In the genomic region with DNA sequence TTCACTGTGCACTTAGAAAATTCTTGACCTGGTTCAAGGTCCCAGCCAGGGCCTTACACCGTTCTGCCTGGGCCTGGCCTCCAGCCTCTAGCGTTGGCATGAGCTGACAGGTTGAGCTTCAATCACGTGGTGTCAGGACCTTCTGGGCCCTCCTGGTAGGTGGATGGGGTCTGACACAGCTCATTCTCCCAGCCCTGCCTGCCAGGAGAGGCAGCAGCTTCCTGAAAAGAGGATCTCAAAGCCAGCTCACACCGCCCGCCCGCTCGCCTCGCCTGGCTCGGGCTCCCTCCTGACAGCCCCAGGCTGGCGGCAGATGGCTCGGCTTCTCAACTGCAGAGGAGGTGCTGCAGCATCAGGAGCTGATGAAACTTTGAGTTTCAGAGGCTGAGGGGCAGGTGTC, we compare ENCODE assay signal across 8 mouse cellular contexts.
DNase-seq lines count a peak whose midpoint lies in the region.

No protein-coding gene starts in this region.

- no peak overlapping the region for H3K4me3 ChIP-seq in hindbrain, embryonic 10.5 days

- peaks cover 33% of the 10 kb centered on the region for H3K4me1 ChIP-seq in hindbrain, embryonic 10.5 days (replicated peaks)

- no peaks in the 10 kb centered on the region for H3K36me3 ChIP-seq in hindbrain, embryonic 10.5 days

- H3K27me3 ChIP-seq in hindbrain, embryonic 10.5 days (ENCODE audit: insufficient read depth, poor library complexity, severe bottlenecking) = peaks cover 44% of the 10 kb centered on the region

- intact Hi-C loops in left cerebral cortex, postnatal 4 days (cut with DNase I) = no loop called here

- WGBS in hindbrain, embryonic 10.5 days = 25% methylated on average over 11 of the region's 11 CpGs

- DNase-seq in adrenal gland, adult 2 months = peak; percentile 39
- no peak for DNase-seq in adrenal gland, adult 8-10 months
- peak; percentile 69 to 73 for DNase-seq in cerebellum, postnatal 14 days
- DNase-seq in hindbrain, embryonic 10.5 days (ENCODE audit: low spot score) = peak; percentile 43
- DNase-seq in left cerebral cortex, postnatal 4 days = peak; percentile 82
- DNase-seq in spleen, postnatal 10 days (ENCODE audit: low spot score in 2 of 2) = no peak
- DNase-seq in kidney, postnatal 10 days = no peak
- DNase-seq in thymus, adult 18-20 months = no peak

- H3K27ac ChIP-seq in hindbrain, embryonic 10.5 days = no peak overlapping the region; the same call in 1 of the 2 replicates

- no peaks in the 10 kb centered on the region for H3K9me3 ChIP-seq in hindbrain, embryonic 10.5 days

Comparison
In these comparisons a context has a peak if more than half of its experiments do, and no peak if none do; other contexts are left out.
1. DNase-seq: peak in adrenal gland, adult 2 months (single experiment), cerebellum, postnatal 14 days (2 of 2), hindbrain, embryonic 10.5 days (single experiment) and left cerebral cortex, postnatal 4 days (single experiment); none in adrenal gland, adult 8-10 months (single experiment), spleen, postnatal 10 days (0 of 2), kidney, postnatal 10 days (single experiment) and thymus, adult 18-20 months (0 of 2).